Mouse (Mus musculus) lung, postnatal 0 days (tissue): ENCODE data around the gene Klf9. TPM values are rescaled to one million over a fixed set of nuclear protein-coding genes. Genes with fewer than 3 reads are reported as not detected.

Source experiments
- ATAC-seq: fragments of 200-750 bp; cut with Nextera tagmentation; 2 replicates; pipeline ENCODE4 v1.8.0; 2017; ENCODE audit warnings: moderate library complexity
- DNase-seq: peaks from one replicate; pipeline ENCODE4 v3.0.0-alpha.2; 2016; ENCODE audit warnings: low spot score
- H3K27ac ChIP-seq: fragments of 300-500 bp; sonication (generic); 2 replicates; pipeline ENCODE4 v1.5.1; 2014; ENCODE audit warnings: antibody characterized with exemption, mild to moderate bottlenecking, low read length, mixed read lengths
- H3K27me3 ChIP-seq: fragments of 300-500 bp; sonication (generic); replicated peaks from 2 replicates; pipeline ENCODE4 v1.6.1; 2014; ENCODE audit warnings: low read length, mixed read lengths; ENCODE audit not compliant: insufficient read depth
- H3K36me3 ChIP-seq: fragments of 300-500 bp; sonication (generic); 2 replicates; pipeline ENCODE4 v1.6.1; 2014; ENCODE audit warnings: low read length, mixed read lengths; ENCODE audit not compliant: insufficient read depth
- H3K4me1 ChIP-seq: fragments of 300-500 bp; sonication (generic); 2 replicates; pipeline ENCODE4 v1.6.1; 2014; ENCODE audit warnings: antibody characterized with exemption, low read depth, low read length, mixed read lengths; ENCODE audit not compliant: insufficient read depth
- H3K4me2 ChIP-seq: fragments of 300-500 bp; sonication (generic); replicated peaks from 2 replicates; pipeline ENCODE4 v1.6.1; 2014; ENCODE audit warnings: low read depth, mild to moderate bottlenecking, low read length, moderate library complexity, mixed read lengths
- H3K4me3 ChIP-seq: fragments of 300-500 bp; sonication (generic); 2 replicates; pipeline ENCODE4 v1.5.1; 2014; ENCODE audit warnings: low read depth, low read length
- H3K9ac ChIP-seq: fragments of 300-500 bp; sonication (generic); replicated peaks from 2 replicates; pipeline ENCODE4 v1.6.1; 2014; ENCODE audit warnings: low read depth, mild to moderate bottlenecking
- H3K9me3 ChIP-seq: fragments of 300-500 bp; sonication (generic); 2 replicates; pipeline ENCODE4 v1.6.1; 2016; ENCODE audit warnings: low read length, mixed read lengths
- CTCF ChIP-seq: IDR thresholded peaks from 2 replicates; pipeline ENCODE4 v1.5.1; 2016; ENCODE audit warnings: antibody characterized with exemption, mild to moderate bottlenecking
- EP300 ChIP-seq: IDR thresholded peaks from 2 replicates; pipeline ENCODE4 v1.6.1; 2016; ENCODE audit warnings: antibody characterized with exemption, mild to moderate bottlenecking, control low read depth
- WGBS: fragments of 180-500 bp; shearing (Covaris S2); extraction: QIAGEN DNeasy Blood & Tissue Kit; methylation state at CpG from one replicate; pipeline ENCODE4 v1.1.7; 2014; 5-methylcytosine and 5-hydroxymethylcytosine counted together
- polyA plus RNA-seq: library from polyadenylated mRNA; unstranded; fragments of >200 nt; fragmentation: Nextera tagmentation; extraction: Ambion mirVana; gene quantifications from 2 replicates; pipeline ENCODE4 v1.2.1, GENCODE M21; 2015

The Klf9 gene
- polyA plus RNA-seq, 1 experiment from 2014 or later = 46.2 TPM

GRCm38 (mm10) chr19:23149465-23150410 is 8.7 kb downstream of the Klf9 start:
- Histone ChIP-seq H3K27me3 (no peaks in the 10 kb centered on the region), H3K4me3 (no peak overlapping the region), H3K4me2 (no peak overlapping the region), H3K36me3 (peaks cover 3% of the 10 kb centered on the region; the same call in 1 of the 2 replicates), H3K27ac (no peak overlapping the region), H3K9me3 (no peaks in the 10 kb centered on the region), H3K4me1 (peaks cover 43% of the 10 kb centered on the region), H3K9ac (no peak overlapping the region)
- ATAC-seq (peak; percentile 20), DNase-seq (peak; percentile 58)
- no peak for TF ChIP-seq EP300
- TF ChIP-seq CTCF = no peak; the same call in 1 of the 2 replicates
- 53% methylated on average over 7 of the region's 7 CpGs for WGBS

GRCm38 (mm10) chr19:23150556-23151265 is 9.7 kb downstream of the Klf9 start:
- H3K4me1 ChIP-seq = peaks cover 39% of the 10 kb centered on the region
- no peaks in the 10 kb centered on the region for H3K9me3 ChIP-seq
- WGBS = 76% methylated on average over 11 of the region's 14 CpGs
- no peaks in the 10 kb centered on the region for H3K27me3 ChIP-seq
- no peak overlapping the region for H3K4me2 ChIP-seq
- no peak overlapping the region for H3K4me3 ChIP-seq
- ATAC-seq = no peak
- no peak overlapping the region for H3K27ac ChIP-seq
- DNase-seq = no peak
- no peak for TF ChIP-seq EP300
- TF ChIP-seq CTCF = no peak
- no peak overlapping the region for H3K9ac ChIP-seq
- peaks cover 3% of the 10 kb centered on the region; the same call in 1 of the 2 replicates for H3K36me3 ChIP-seq

- 21% methylated on average over 11 of the region's 11 CpGs for WGBS
- DNase-seq (peak; percentile 78), ATAC-seq (peak; percentile 67)
- Histone ChIP-seq H3K4me2 (peak overlapping the region; percentile 12; the same call in 1 of the 2 replicates), H3K9ac (no peak overlapping the region), H3K36me3 (no peaks in the 10 kb centered on the region), H3K27ac (no peak overlapping the region), H3K27me3 (no peaks in the 10 kb centered on the region), H3K4me1 (peaks cover 30% of the 10 kb centered on the region), H3K9me3 (no peaks in the 10 kb centered on the region), H3K4me3 (no peak overlapping the region)
- TF ChIP-seq EP300 (no peak), CTCF (peak; percentile 70)
Observed at GRCm38 (mm10) chr19:23151651-23152070, 10.6 kb downstream of the Klf9 start.

- Histone ChIP-seq H3K27ac (no peak overlapping the region), H3K27me3 (no peaks in the 10 kb centered on the region), H3K4me3 (no peak overlapping the region), H3K9me3 (no peaks in the 10 kb centered on the region), H3K9ac (no peak overlapping the region), H3K4me1 (peaks cover 29% of the 10 kb centered on the region), H3K4me2 (peak overlapping the region; percentile 12; the same call in 1 of the 2 replicates), H3K36me3 (no peaks in the 10 kb centered on the region)
- TF ChIP-seq CTCF = no peak
- no peak for TF ChIP-seq EP300
- ATAC-seq = no peak
- 26% methylated on average over 4 of the region's 4 CpGs for WGBS
- no peak for DNase-seq
Observed at GRCm38 (mm10) chr19:23152201-23152640, 11.2 kb downstream of the Klf9 start.

- no peak overlapping the region; the same call in 1 of the 2 replicates for H3K4me2 ChIP-seq
- ATAC-seq = no peak
Observed at GRCm38 (mm10) chr19:23152771-23153605, 12.0 kb downstream of the Klf9 start.

More at GRCm38 (mm10) chr19:23152771-23153605, 12.0 kb downstream of the Klf9 start:
- peaks cover 29% of the 10 kb centered on the region for H3K4me1 ChIP-seq
- no peaks in the 10 kb centered on the region for H3K36me3 ChIP-seq
- 57% methylated on average over 25 of the region's 25 CpGs for WGBS
- no peak for TF ChIP-seq CTCF
- no peak for TF ChIP-seq EP300
- no peak overlapping the region for H3K4me3 ChIP-seq
- DNase-seq = no peak
- no peaks in the 10 kb centered on the region for H3K27me3 ChIP-seq
- no peaks in the 10 kb centered on the region for H3K9me3 ChIP-seq
- no peak overlapping the region for H3K27ac ChIP-seq
- no peak overlapping the region for H3K9ac ChIP-seq
